Mouse (Mus musculus): ENCODE results near the gene Fam110a.

Gene Fam110a

DNA sequence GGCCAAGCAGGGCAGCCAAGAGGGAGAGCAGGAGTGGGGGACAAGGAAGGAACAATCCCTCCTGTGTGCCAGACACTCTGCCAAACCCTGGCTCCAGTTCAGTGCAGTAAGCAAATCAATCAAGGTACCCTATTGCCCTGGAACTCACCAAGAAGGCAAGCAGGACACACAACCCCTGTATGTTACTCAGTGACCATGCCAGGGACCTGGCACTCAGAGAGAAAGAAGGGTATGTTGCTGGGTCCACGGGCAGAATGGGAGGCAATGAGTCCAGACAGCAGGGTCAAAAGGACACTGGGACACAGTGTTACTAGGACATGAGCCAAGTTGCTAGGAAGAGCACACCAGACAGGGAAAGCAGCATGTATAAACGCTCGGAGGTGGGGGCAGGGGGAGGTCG is 54.3 kb downstream of the Fam110a start:
- no peak for DNase-seq

DNA sequence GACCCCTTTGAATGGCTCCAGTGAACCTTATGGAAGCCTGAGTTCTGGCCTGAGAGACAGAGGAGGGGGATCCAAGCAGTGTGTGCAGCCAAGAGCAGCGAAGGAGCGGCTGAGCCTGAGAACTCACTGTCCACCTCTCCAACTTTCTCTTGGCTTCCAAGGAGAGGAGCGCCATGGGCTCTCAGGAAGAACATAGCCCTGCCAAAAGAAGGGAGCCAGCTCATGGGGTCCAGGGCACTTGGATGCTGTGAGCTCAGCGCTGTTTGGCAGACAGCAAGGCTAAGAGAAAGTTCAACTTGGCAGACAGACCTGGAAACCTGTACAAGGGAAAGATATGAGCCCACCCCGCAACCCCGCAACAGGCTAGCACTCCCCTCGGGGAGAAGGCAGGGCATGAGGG is 55.7 kb downstream of the Fam110a start:
- no peak for DNase-seq

DNA sequence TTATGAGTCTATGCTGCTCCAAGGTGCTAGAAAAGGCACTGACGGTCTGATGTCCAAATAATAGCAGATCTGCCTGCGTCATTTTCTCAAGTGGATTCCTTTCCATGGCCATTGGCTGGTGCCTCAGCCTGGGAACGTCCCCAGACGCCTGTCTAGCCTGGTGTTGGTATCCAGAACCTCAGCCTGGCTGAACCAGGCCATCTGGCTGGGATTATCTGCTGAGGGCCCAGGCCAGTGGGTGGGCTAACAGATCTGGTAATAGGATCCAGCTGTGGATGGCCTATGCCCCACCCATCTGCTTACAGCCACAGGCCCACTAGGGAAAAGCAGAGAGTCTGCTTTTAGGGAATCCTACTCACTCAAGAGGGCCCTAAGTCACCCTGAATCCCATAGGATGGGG is 58.4 kb downstream of the Fam110a start:
- peak; percentile 53 to 59 for DNase-seq

DNA sequence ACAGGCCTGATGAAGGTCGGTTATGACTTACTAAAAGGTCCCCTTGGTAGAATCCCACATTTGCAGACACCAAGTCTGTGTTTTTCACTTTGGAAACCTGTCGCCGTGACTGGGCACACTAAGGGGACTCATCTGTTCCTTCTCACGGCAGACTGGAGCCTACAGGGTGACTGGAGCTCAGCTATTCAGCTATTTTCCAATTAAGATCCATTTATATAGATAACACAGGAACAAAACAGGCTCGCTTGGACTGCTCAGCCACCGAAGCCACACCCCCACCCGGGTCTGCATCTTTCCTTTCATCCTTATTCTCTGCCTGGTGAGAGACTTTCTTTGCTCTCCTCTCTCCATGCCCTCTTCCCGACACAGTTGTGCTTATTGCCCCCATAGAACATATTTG is 59.0 kb downstream of the Fam110a start:
- DNase-seq: no peak

All from lung, adult 18-20 months (tissue).